Mouse (Mus musculus) heart, postnatal 14 days (tissue): ENCODE measurements around the gene Calm3. TPM values are rescaled to one million over a fixed set of nuclear protein-coding genes. Genes with fewer than 3 reads are reported as not detected.
"Not testable (repeated sequence)": the region's sequence is repeated elsewhere in the genome, so short reads cannot be mapped to it uniquely, and the experiment has no call there.

Experiments
- DNase-seq, 2 experiments: peaks; one replicate each; pipeline ENCODE4 v3.0.0; 2021 to 2022
- intact Hi-C: fragments of 180-260 bp; cut with DNase I; formaldehyde crosslinking; loops from one replicate; pipeline ENCODE4 v1.15.1; 2025
- long read RNA-seq, 2 experiments: library from polyadenylated mRNA; stranded (forward); transcript quantifications; one replicate each; pipeline ENCODE4 v2.0.0; 2021
- total RNA-seq, 2 experiments: library from RNA; stranded (reverse); gene quantifications; 2 replicates each; pipeline ENCODE4 v1.2.3; 2021

Gene Calm3
- total RNA-seq = 100 to 1,000 TPM; 228 to 250 TPM
- long read RNA-seq, experiment 1, transcript Calm3-201 (6 exons, 2,290 nt) = major isoform, 285 of 322 reads
- long read RNA-seq, experiment 1, partial matches to known transcripts = 32 of 322 reads
- long read RNA-seq, experiment 1, other reads (novel, unspliced or antisense) = 5 of 322 reads
- long read RNA-seq, experiment 2, transcript Calm3-201 (6 exons, 2,290 nt) = major isoform, 271 of 300 reads
- long read RNA-seq, experiment 2, partial matches to known transcripts = 10 of 300 reads
- long read RNA-seq, experiment 2, other reads (novel, unspliced or antisense) = 19 of 300 reads

DNA sequence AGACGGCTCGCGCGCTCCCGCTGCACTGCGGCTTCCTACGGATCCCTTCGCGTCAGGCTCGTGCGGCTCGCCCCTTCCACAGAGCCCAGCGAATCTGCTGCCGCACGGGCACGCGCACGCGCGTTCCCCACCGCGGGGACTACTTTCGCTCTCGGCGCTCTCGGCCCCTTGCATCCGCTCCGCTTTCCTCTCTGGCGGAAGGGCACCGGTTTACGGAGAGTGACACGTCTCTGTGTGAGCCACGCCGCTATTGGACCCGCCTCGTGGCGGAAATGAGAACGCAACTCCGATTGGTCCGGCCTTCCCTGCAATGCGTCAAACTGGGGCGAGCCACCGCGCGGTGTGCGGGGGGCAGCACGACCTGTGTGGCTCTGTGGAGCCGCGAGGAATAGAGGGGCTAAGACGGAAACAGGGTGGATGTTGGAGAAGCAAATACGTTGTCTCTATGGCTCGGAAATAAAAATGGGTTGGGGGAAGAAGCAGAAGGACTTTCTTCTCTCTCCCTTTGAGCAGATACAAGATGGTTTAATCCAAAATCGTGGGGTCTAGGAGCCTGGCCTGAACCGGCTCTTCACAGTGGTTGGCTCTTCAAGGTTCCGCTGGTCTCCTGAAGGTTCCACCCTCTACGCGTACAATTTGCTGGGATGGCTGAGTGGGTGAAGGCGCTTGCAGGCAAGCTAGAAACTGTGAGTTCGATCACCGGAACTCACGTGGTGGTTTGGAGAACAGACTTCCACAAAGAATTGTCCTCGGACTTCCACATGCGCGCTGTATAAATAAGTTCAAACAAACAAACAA is at the start of gene Calm3:
TSS of gene Calm3 (minus strand) at position 78 of the 798 bp plus-strand sequence.
- intact Hi-C loops = loop anchor here (5.0 kb wide), 1 partner anchor 107 kb away; the partner anchor contains the start of genes Fkrp and Strn4

DNA sequence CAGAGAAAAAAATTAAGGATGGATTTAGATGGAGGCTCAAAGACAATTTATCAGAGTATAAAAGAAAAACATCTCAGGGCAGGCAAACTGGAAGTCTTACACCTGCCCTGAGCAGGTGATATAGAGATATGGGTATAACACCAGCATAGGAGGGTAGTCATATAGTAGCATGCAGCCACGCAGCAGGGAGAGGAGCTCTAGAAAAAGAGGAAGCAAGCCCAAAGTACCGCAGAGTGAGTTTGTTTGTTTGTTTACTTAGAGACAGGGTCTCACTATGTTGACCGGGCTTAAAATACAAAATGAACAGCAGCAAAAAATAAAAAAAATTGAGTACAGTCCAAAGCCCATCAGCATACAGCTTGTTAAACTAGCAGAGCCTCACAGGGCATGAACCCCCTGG is 47.2 kb upstream of the Calm3 start:
- intact Hi-C loops = no loop called here
- no peak for DNase-seq

More for the DNA sequence above, at the start of gene Calm3:
- DNase-seq = peak; percentile 99 to 100

DNA sequence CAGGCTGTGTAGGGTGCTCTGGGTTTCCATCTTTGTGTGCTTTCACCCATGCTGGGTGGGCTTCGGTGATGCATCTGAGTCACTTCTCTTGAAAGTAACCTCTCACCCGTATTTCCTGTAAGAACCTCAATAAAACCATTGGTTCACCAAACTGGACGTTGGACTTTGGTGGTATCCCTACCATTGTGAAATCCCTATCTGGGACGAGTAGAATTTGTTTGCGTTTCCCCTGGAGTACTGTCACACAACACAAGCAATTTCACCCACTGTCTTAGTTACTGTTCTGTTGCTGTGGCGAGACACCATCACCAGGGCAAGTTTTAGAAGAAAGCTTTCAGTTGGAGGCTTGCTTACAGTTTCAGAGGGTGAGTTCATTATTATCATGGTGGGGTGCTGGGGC is 44.5 kb upstream of the Calm3 start:
- DNase-seq = no peak

DNA sequence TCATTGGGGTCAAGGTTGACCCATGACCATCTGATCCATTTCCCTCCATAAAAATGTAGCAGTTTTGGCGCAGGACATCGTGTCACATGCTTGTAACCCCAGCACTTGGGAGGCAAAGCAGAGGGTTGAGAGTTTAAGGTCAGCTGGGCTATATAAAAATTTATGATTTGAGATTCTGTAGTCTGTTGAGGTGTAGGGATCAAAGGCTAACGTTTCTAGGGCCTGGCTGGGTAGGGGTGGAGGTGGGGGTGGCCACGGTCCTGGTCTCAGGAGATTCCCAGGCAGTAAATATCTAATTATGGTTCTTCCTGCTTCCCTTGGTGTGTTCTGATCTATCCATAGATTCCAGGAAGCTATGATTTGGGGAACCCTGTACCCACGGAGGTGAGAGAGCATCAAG is 37.8 kb upstream of the Calm3 start:
- intact Hi-C loops = no loop called here

More for the DNA sequence above, 44.5 kb upstream of the Calm3 start:
- intact Hi-C loops = no loop called here

GRCm38 (mm10) chr7:16959539-16960187 is 35.7 kb upstream of the Calm3 start, which contains the start of gene Pnmal1:
Gene Pnmal1, plus strand, starts transcription at chr7:16959679.
- no peak for DNase-seq
- intact Hi-C loops = no loop called here

More for the DNA sequence above, 37.8 kb upstream of the Calm3 start:
- DNase-seq = no peak

- DNase-seq = no peak
- intact Hi-C loops = no loop called here
These were observed 32.7 kb upstream of the Calm3 start for GRCm38 (mm10) chr7:16956410-16957265.

GRCm38 (mm10) chr7:16955712-16956111 is 31.8 kb upstream of the Calm3 start:
- intact Hi-C loops = no loop called here
- DNase-seq = no peak

DNA sequence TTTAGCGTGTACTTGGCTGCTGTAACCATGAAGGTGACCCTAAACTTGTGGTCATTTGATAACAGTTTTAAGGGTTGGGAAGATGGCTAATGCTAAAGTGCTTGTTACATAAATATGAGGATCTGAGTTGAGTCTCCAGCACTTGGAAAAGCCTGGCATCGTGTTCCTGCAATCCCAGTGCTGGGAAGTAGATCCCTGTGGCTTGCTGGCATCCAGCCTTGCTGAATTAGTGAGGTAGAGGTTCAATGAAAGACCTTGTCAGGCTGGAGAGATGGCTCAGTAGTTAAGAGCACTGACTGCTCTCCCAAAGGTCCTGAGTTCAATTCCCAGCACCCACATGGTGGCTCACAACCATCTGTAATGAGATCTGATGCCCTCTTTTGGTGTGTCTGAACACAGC is 29.9 kb upstream of the Calm3 start:
- DNase-seq, intact Hi-C loops: not testable (repeated sequence)

DNA sequence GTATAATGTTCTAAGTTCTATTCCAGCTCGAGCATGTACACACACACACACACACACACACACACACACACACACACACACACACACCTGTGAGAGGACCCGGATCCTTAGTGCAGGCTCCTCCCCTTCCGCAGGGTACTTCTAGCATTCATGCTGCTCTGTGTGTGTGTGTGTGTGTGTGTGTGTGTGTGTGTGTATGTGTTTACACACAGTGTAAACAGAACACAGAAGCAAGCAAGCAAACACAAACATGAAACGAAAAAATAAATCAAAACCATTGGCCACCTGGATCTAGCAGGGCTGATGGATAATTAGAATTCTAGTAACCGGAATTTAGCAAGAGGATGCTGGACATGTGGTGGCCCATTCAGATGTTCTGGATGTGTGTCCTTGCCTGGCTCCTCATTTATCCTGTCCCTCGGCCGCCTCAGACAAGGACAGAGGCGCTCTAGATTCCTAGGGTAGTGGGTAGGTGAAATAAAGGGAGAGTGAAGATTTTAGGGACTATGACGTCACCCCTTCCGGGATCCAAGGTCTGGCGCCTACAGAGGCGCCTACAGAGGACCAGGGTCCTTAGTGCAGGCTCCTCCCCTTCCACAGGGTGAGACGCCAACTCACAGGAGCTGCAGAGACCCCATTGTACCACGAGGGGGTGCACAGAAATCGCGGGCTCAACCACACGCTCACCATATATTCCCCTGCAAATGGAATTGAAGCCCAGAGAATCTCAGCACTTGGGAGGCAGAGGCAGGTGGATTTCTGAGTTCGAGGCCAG is 27.1 kb upstream of the Calm3 start:
- DNase-seq = peak; percentile 79 to 85
- intact Hi-C loops = loop anchor here (1.0 kb wide), 4 partner anchors 20 to 115 kb away; no protein-coding TSS in a partner anchor

GRCm38 (mm10) chr7:16949908-16950841 is 26.3 kb upstream of the Calm3 start:
- peak; percentile 78 to 83 for DNase-seq
- intact Hi-C loops = loop anchor here (1.0 kb wide), 1 partner anchor 49 kb away; no protein-coding TSS in a partner anchor

GRCm38 (mm10) chr7:16948923-16949458 is 25.1 kb upstream of the Calm3 start:
- intact Hi-C loops = no loop called here
- DNase-seq = no peak

DNA sequence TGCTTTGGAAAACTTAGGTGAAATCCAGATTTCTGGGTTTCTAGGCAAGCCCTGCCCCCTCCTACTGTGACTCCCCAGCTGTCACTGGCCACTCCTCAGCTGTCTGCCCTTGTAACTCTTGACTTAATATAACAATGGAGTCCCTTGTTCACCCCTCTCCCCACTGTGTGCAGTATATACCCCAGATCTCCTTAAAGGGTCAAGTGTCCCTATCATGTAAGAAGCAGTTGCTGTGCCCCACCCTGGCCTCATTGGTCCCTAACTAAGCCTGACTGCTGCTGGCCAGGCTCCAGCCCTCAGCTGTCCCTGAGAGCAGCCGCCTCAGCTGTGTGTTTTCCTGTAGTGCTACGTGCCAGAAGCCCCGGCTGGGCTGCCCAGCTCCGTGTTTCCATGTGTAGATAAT is 24.0 kb upstream of the Calm3 start:
- DNase-seq = peak; percentile 68 to 71
- intact Hi-C loops = no loop called here

DNA sequence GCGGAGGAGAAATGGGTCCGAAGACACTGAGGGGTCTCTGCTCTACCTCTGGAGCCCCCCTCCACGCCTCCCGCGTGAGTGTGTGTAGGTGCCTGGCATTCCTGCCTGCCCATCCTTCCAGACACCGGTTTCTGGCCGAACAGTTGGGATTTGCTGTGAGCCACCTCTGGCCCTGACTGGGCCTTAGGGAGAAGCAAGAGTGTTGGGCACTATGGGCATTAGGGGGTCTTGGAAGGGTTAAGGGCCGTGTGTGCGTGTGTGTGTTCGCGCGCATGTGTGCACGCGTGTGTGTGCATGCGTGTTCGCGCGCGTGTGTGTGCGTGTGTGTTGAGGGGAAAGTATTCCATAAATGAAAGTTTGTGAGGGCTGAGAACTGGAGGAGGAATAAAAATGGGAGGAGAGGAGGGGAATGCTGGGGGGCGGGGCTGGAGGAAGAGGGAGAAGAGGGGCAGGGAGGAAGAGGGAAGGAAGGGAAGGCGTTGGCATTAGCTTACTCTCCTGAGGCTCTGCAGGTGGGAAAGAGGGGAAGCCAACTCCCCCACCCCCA is 23.5 kb upstream of the Calm3 start:
- peak; percentile 41 to 43 for DNase-seq

DNA sequence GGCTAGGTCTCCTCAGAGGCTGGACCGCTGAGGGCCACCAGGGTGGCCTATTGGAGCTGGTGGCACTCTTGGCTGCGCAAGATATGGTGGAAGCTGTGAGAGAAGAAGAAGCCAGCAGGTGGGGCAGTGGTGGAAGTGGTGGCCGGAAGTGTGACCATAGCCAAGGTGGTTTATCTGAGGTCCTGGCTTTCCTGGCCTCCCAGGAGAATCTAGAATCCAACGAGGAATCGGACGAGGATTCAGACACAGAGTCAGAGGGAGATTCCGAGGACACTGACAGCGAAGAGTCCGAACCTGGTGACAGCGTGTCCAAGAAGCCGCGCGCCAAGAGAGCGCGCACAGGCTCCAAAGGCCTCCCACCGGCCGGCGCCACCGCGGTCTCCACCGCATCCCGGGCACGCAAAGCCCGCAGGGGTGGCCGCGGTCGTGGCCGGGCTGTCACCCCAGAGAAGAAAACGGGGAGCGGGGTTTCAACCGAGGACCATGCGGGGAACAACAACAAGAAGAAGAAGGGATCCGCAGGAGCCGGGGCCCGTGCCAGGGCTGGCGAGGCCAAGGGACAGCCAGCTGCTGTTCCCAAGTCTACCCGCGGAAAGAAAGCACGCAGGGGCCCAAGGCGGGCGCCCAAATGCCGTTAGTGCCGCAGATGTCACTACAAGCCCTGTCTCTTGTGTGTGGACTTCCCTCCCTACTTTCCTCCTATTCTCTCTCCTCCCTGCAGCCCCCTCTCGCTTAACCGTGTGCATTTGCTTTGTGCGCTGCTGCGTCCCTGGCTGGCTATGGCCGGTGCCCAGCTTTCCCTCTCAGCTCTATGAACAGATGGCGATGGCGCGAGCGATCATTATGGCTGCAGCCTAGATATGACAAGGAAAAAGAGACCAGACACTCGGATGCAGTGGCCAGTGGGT is 22.8 kb upstream of the Calm3 start:
- DNase-seq = peak; percentile 47 to 48
- intact Hi-C loops = loop anchor here (1.0 kb wide), 1 partner anchor 14 kb away; no protein-coding TSS in a partner anchor

More for the DNA sequence above, 23.5 kb upstream of the Calm3 start:
- intact Hi-C loops = no loop called here

DNA sequence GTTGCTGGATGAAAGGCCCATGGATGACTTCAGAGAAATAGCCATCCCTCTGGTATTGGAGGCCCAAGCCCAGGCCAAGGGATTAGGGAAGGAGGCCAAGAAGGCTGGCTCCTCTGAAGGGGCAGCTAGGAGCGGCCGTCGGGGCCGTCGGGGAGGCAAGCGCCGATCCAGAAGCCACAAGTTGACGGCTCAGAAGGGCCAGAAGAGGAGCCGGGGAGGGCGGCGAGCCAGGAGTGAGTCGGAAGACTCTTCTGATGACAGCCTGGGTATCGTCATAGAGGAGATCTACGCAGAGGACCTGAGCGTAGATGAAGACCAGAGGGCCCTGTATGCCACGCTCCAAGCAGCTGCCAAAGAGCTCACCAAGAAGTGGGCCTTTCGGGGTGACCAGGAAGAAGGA is 21.5 kb upstream of the Calm3 start:
- no peak for DNase-seq
- intact Hi-C loops = no loop called here

- DNase-seq = no peak
- intact Hi-C loops = no loop called here
These were observed 20.9 kb upstream of the Calm3 start for GRCm38 (mm10) chr7:16944808-16945315.
